Mouse (Mus musculus): ENCODE results near the gene Hdac4. TPM values are rescaled to one million over a fixed set of nuclear protein-coding genes. Genes with fewer than 3 reads are reported as not detected.

The Hdac4 gene
- polyA plus RNA-seq, 1 experiment from 2014 or later, result 27.6 TPM

DNA sequence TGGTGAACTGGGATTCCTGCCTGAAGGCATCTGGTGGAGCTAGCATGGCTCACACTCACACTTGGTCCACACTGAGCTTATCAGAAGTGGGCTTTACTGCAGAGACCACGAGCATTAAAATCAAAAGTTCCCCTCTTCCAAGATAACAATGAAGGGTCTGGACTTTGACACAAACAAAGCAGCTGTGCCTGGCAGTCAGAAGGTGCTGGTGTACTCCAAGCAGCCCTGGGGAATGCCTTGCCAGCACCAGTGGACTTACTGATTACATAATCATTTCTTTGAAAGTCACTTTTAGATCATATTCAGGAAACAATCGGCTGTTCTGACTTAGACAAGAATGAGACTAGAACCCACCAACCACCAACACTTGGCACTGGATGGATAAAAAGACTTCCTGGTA lies 140.3 kb downstream of the Hdac4 start:
- 61% methylated on average over 2 of the region's 2 CpGs for WGBS
- H3K36me3 ChIP-seq (ENCODE audit: control insufficient read depth, insufficient read depth, low read length), result no peaks in the 10 kb centered on the region

DNA sequence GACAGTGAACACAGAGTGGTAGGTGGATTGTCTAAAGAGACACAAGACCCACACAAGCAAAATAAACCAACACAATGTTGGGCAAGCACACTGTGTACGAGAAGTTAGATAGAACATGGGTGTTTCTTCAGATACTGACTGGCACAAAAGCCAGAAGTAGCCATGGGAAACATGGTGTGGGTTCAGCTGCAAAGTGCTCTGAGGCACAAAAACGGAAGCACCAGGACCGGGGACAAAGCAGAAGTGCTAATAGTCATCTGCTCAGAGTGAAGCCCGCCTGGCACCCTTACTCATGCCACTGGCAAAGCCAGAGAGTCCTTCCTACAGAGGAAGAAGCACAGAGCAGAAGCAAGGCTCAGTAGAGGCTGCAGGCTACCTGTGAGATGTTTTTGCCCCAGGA lies 143.3 kb downstream of the Hdac4 start:
- Histone ChIP-seq H3K4me3 (ENCODE audit: low read length) (no peak overlapping the region), H3K9ac (ENCODE audit: low read depth, low read length) (no peak overlapping the region), H3K4me2 (ENCODE audit: low read length) (no peak overlapping the region), H3K27me3 (replicated peaks; ENCODE audit: control insufficient read depth, insufficient read depth, low read length) (no peaks in the 10 kb centered on the region), H3K4me1 (ENCODE audit: control insufficient read depth, insufficient read depth, low read depth, low read length) (no peaks in the 10 kb centered on the region), H3K9me3 (ENCODE audit: control insufficient read depth, low read length) (no peaks in the 10 kb centered on the region), H3K36me3 (ENCODE audit: control insufficient read depth, insufficient read depth, low read length) (no peaks in the 10 kb centered on the region), H3K27ac (ENCODE audit: low read depth, low read length) (no peak overlapping the region)
- 92% methylated on average over 4 of the region's 4 CpGs for WGBS
- ATAC-seq, result no peak

More for the DNA sequence above, 140.3 kb downstream of the Hdac4 start:
- Histone ChIP-seq H3K4me3 (ENCODE audit: low read length) (no peak overlapping the region), H3K27ac (ENCODE audit: low read depth, low read length) (no peak overlapping the region), H3K4me1 (ENCODE audit: control insufficient read depth, insufficient read depth, low read depth, low read length) (no peaks in the 10 kb centered on the region), H3K9ac (ENCODE audit: low read depth, low read length) (no peak overlapping the region), H3K9me3 (ENCODE audit: control insufficient read depth, low read length) (no peaks in the 10 kb centered on the region), H3K4me2 (ENCODE audit: low read length) (no peak overlapping the region), H3K27me3 (replicated peaks; ENCODE audit: control insufficient read depth, insufficient read depth, low read length) (no peaks in the 10 kb centered on the region)
- ATAC-seq, result no peak

DNA sequence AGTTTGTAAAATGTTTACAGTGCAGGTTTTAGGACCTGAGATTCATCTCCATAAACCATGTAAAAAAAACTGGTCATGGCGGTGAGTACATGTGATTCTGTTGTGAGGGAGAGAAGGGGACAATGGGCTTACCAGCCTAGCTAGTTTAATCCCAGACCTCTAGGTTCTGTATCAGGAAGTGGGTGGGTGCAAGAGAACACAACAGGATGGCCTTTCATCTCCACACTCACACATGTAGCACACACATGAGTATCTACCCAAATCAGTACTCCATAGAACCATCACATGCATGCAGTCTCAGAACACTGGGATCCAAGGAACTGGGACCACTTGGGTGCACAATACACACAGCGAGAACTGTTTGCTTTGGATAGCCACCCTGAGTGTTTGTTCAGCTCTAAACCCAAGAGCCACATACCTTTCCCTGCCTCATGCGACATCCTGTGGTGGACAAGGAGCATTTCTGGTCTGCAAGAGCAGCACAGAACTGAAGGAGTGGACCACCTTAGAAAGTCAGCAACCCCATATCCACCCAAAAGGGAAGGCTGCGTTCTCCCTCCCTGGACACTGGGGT lies 143.9 kb downstream of the Hdac4 start:
- H3K4me1 ChIP-seq (ENCODE audit: control insufficient read depth, insufficient read depth, low read depth, low read length), result no peaks in the 10 kb centered on the region
- no peak overlapping the region for H3K9ac ChIP-seq (ENCODE audit: low read depth, low read length)
- no peak for ATAC-seq
- no peak overlapping the region for H3K4me3 ChIP-seq (ENCODE audit: low read length)
- H3K27me3 ChIP-seq (replicated peaks; ENCODE audit: control insufficient read depth, insufficient read depth, low read length), result no peaks in the 10 kb centered on the region
- H3K4me2 ChIP-seq (ENCODE audit: low read length), result no peak overlapping the region
- H3K27ac ChIP-seq (ENCODE audit: low read depth, low read length), result no peak overlapping the region
- H3K9me3 ChIP-seq (ENCODE audit: control insufficient read depth, low read length), result no peaks in the 10 kb centered on the region
- 91% methylated on average over 4 of the region's 4 CpGs for WGBS
- no peaks in the 10 kb centered on the region for H3K36me3 ChIP-seq (ENCODE audit: control insufficient read depth, insufficient read depth, low read length)

DNA sequence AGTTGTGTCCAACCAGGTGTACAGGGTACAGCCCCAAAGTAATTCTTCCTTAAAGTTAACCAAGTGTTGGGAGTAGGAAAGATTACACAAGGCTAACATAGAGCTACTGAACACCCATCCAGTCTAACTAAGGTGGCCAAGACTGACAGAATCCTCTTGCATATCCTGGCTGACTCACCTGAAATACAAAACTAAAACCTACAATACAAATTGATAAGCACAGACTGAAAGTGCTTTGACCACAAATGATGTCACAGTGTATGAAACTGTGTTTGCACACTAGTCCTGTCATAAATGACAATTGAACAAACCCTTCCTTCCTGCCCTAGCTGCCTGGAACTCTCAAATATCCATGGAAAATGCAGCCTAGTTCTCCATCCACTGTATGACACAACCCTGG lies 144.5 kb downstream of the Hdac4 start:
- no peak overlapping the region for H3K9ac ChIP-seq (ENCODE audit: low read depth, low read length)
- H3K4me2 ChIP-seq (ENCODE audit: low read length), result no peak overlapping the region
- no peak overlapping the region for H3K4me3 ChIP-seq (ENCODE audit: low read length)
- no peaks in the 10 kb centered on the region for H3K36me3 ChIP-seq (ENCODE audit: control insufficient read depth, insufficient read depth, low read length)
- no peak overlapping the region for H3K27ac ChIP-seq (ENCODE audit: low read depth, low read length)
- H3K4me1 ChIP-seq (ENCODE audit: control insufficient read depth, insufficient read depth, low read depth, low read length), result no peaks in the 10 kb centered on the region
- no peaks in the 10 kb centered on the region for H3K9me3 ChIP-seq (ENCODE audit: control insufficient read depth, low read length)
- no peak for ATAC-seq
- no peaks in the 10 kb centered on the region for H3K27me3 ChIP-seq (replicated peaks; ENCODE audit: control insufficient read depth, insufficient read depth, low read length)

DNA sequence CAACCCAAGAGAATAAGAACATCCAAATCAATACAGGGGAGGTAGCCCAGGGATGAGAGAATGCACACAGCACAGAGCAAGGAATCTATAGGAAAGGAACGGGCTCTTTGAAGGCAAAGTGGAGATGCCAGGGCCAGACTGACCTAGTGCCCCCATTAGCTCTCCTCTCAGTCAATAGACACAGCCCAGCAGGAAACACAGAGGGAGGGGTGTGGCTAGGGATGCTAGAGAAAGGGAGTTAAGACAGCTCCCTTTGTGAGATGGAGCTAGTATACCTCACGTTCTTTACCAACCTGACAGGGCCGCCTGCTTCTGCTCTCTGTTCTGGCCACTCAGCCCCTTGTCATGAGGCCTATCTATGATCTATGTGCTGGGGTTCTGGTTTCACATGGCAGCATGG lies 144.9 kb downstream of the Hdac4 start:
- Histone ChIP-seq H3K9ac (ENCODE audit: low read depth, low read length) (no peak overlapping the region), H3K4me2 (ENCODE audit: low read length) (no peak overlapping the region), H3K4me1 (ENCODE audit: control insufficient read depth, insufficient read depth, low read depth, low read length) (no peaks in the 10 kb centered on the region), H3K9me3 (ENCODE audit: control insufficient read depth, low read length) (no peaks in the 10 kb centered on the region), H3K36me3 (ENCODE audit: control insufficient read depth, insufficient read depth, low read length) (no peaks in the 10 kb centered on the region), H3K4me3 (ENCODE audit: low read length) (no peak overlapping the region), H3K27ac (ENCODE audit: low read depth, low read length) (no peak overlapping the region), H3K27me3 (replicated peaks; ENCODE audit: control insufficient read depth, insufficient read depth, low read length) (no peaks in the 10 kb centered on the region)
- no peak for ATAC-seq
- 14% methylated on average over 3 of the region's 3 CpGs for WGBS

DNA sequence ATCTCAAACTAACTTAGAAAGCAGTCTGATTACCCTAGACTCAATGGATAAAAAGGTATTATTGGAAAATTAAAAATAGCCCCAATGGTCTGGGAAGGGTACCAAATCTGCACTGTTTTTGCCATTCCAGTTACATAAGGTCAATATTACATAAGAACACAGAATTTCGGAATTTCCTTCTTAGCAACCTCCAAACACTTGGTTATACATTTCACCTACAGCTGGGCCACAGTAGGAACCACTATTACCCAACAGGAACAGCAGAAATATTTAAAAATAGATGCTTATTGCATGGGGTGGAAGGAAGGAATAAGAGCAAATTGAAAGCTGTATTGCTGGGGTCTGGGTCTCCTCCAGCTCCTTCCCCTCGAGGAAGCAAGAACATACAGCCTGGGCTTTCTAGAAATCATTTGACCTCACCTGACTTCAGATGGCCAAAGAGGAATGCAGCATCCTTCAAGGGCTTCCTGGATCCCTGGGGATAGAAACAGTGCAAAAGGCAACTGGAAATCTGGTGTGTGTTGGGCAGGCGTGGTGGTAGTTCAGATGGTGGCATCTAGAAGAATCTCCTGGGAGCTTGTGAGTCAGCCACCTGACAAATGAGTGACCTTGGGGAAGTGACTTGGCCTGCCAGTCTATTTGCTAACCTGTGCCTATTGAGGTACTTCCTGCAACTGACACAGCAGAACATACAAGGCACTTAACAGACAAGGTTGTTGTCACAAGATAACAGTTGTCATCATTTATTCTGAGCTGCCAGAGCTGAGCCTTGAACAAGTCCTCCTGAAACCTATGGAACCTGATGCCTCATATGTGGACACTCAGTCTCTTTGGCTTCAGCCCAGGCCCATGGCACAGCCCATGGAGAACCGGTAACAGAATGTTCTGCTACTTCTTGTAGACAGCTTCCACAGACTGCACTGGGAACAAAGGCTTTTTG lies 146.8 kb downstream of the Hdac4 start:
- ATAC-seq, result no peak
- Histone ChIP-seq H3K4me1 (ENCODE audit: control insufficient read depth, insufficient read depth, low read depth, low read length) (no peaks in the 10 kb centered on the region), H3K4me2 (ENCODE audit: low read length) (no peak overlapping the region), H3K4me3 (ENCODE audit: low read length) (no peak overlapping the region), H3K27ac (ENCODE audit: low read depth, low read length) (no peak overlapping the region), H3K9ac (ENCODE audit: low read depth, low read length) (no peak overlapping the region), H3K9me3 (ENCODE audit: control insufficient read depth, low read length) (no peaks in the 10 kb centered on the region), H3K36me3 (ENCODE audit: control insufficient read depth, insufficient read depth, low read length) (no peaks in the 10 kb centered on the region), H3K27me3 (replicated peaks; ENCODE audit: control insufficient read depth, insufficient read depth, low read length) (no peaks in the 10 kb centered on the region)
- 92% methylated on average over 4 of the region's 4 CpGs for WGBS

DNA sequence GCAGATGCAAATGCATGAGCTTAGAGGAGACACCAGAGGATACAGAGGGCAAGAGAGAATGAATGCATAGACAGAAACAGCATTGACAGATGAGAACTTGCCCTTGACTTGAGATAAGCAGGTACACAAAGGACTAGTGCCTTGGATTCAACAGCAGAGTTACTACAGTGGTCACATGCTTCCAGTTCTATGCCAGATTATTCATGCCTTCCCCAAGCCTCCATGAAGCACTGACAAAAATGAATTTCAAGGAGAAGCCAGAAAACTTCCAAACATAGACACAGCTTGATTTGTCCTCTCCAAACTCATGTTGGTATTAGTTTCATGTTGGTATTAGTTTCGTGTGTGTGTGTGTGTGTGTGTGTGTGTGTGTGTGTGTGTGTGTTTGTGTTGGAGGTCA lies 149.8 kb downstream of the Hdac4 start:
- Histone ChIP-seq H3K4me3 (ENCODE audit: low read length) (no peak overlapping the region), H3K4me2 (ENCODE audit: low read length) (no peak overlapping the region), H3K9me3 (ENCODE audit: control insufficient read depth, low read length) (no peaks in the 10 kb centered on the region), H3K27me3 (replicated peaks; ENCODE audit: control insufficient read depth, insufficient read depth, low read length) (no peaks in the 10 kb centered on the region), H3K9ac (ENCODE audit: low read depth, low read length) (no peak overlapping the region), H3K27ac (ENCODE audit: low read depth, low read length) (no peak overlapping the region), H3K4me1 (ENCODE audit: control insufficient read depth, insufficient read depth, low read depth, low read length) (no peaks in the 10 kb centered on the region; the same call in 1 of the 2 replicates), H3K36me3 (ENCODE audit: control insufficient read depth, insufficient read depth, low read length) (no peaks in the 10 kb centered on the region)
- no peak for ATAC-seq
- 89% methylated on average over 1 of the region's 1 CpGs for WGBS

DNA sequence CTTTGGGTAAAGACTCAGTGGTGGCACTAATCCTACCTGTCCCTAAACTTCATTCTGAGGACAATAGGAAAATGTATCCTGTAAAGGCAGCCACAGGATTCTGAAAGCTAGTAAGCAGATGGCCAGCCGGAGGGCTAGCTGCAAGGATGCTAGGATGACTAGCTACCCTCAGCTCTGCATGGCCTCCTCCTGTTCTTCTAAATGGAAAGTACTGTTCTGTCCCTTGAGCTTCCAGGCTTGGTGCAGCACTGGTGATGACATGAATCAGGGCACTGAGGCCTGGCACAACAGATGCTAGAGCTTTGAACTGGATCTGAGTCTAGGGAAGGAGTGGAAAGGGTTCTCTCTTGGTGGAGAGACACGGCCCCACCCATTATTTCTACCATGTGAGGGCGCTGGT lies 150.6 kb downstream of the Hdac4 start:
- no peaks in the 10 kb centered on the region; the same call in 1 of the 2 replicates for H3K4me1 ChIP-seq (ENCODE audit: control insufficient read depth, insufficient read depth, low read depth, low read length)
- H3K27ac ChIP-seq (ENCODE audit: low read depth, low read length), result no peak overlapping the region
- 86% methylated on average over 3 of the region's 3 CpGs for WGBS
- H3K36me3 ChIP-seq (ENCODE audit: control insufficient read depth, insufficient read depth, low read length), result no peaks in the 10 kb centered on the region
- H3K9me3 ChIP-seq (ENCODE audit: control insufficient read depth, low read length), result no peaks in the 10 kb centered on the region
- H3K9ac ChIP-seq (ENCODE audit: low read depth, low read length), result no peak overlapping the region
- no peak overlapping the region for H3K4me3 ChIP-seq (ENCODE audit: low read length)
- ATAC-seq, result no peak
- no peak overlapping the region for H3K4me2 ChIP-seq (ENCODE audit: low read length)
- no peaks in the 10 kb centered on the region for H3K27me3 ChIP-seq (replicated peaks; ENCODE audit: control insufficient read depth, insufficient read depth, low read length)

DNA sequence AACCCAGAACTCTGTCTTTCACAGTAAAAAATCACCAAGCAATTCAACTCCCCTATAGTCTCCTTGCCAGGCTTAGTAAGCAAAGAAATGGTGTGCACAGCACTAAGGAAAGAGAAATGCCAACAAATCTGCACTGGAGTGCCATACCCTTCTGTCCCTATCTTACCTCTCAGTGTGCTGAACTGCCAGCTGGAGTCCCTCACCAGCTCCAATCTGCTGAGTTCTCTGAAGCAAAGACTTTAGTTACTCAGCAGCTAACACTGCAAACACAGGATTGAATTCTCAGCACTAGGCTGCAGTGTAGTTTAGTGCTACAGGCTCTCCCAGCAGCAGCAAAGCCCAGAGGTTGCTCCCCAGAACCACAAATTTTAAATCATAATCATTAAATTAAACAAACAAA lies 151.5 kb downstream of the Hdac4 start:
- no peak for ATAC-seq

More for the DNA sequence above, 151.5 kb downstream of the Hdac4 start:
- no peak overlapping the region for H3K4me2 ChIP-seq (ENCODE audit: low read length)
- no peak overlapping the region for H3K9ac ChIP-seq (ENCODE audit: low read depth, low read length)
- no peaks in the 10 kb centered on the region for H3K9me3 ChIP-seq (ENCODE audit: control insufficient read depth, low read length)
- H3K27me3 ChIP-seq (replicated peaks; ENCODE audit: control insufficient read depth, insufficient read depth, low read length), result no peaks in the 10 kb centered on the region
- no peaks in the 10 kb centered on the region; the same call in 1 of the 2 replicates for H3K4me1 ChIP-seq (ENCODE audit: control insufficient read depth, insufficient read depth, low read depth, low read length)
- no peaks in the 10 kb centered on the region for H3K36me3 ChIP-seq (ENCODE audit: control insufficient read depth, insufficient read depth, low read length)
- no peak overlapping the region for H3K27ac ChIP-seq (ENCODE audit: low read depth, low read length)
- H3K4me3 ChIP-seq (ENCODE audit: low read length), result no peak overlapping the region

Data from hindbrain, embryonic 16.5 days (tissue).